Mouse (Mus musculus) liver, adult 2 months (tissue): ENCODE measurements around the gene Arhgef2. TPM values are rescaled to one million over a fixed set of nuclear protein-coding genes. Genes with fewer than 3 reads are reported as not detected.
A peak's percentile ranks its signal among the peaks of the same experiment; 100 is the strongest.

Source experiments
- DNase-seq: peaks from one replicate; pipeline ENCODE4 v3.0.0-alpha.2; 2011; ENCODE audit warnings: low read depth, low spot score; ENCODE audit errors: extremely low read depth
- H3K27ac ChIP-seq: fragments of 200-500 bp; replicated peaks from 2 replicates; pipeline ENCODE4 v1.5.1; 2012; ENCODE audit warnings: low read depth, mild to moderate bottlenecking, control low read depth, inconsistent platforms, low read length; ENCODE audit not compliant: insufficient read depth
- H3K27me3 ChIP-seq: fragments of 200-500 bp; 2 replicates; pipeline ENCODE4 v1.6.1; 2012; ENCODE audit warnings: mild to moderate bottlenecking, moderate library complexity, low read length, inconsistent platforms; ENCODE audit not compliant: control insufficient read depth, insufficient read depth
- H3K36me3 ChIP-seq: fragments of 200-500 bp; 2 replicates; pipeline ENCODE4 v1.6.1; 2012; ENCODE audit warnings: low read length, inconsistent platforms; ENCODE audit not compliant: control insufficient read depth, insufficient read depth
- H3K4me1 ChIP-seq: fragments of 200-500 bp; 2 replicates; pipeline ENCODE4 v1.6.1; 2011; ENCODE audit warnings: low read length; ENCODE audit not compliant: control insufficient read depth, insufficient read depth
- H3K4me3 ChIP-seq: fragments of 200-500 bp; 2 replicates; pipeline ENCODE4 v1.5.1; 2011; ENCODE audit warnings: low read depth, mild to moderate bottlenecking, control low read depth, low read length, moderate library complexity; ENCODE audit not compliant: insufficient read depth
- H3K79me2 ChIP-seq: fragments of 200-500 bp; 2 replicates; pipeline ENCODE4 v1.6.1; 2012; ENCODE audit warnings: inconsistent platforms, mild to moderate bottlenecking, low read length, moderate library complexity; ENCODE audit not compliant: control insufficient read depth, insufficient read depth
- H3K9ac ChIP-seq: fragments of 200-500 bp; 2 replicates; pipeline ENCODE4 v1.6.1; 2012; ENCODE audit warnings: low read depth, mild to moderate bottlenecking, control low read depth, inconsistent platforms, low read length
- CTCF ChIP-seq: fragments of 200-500 bp; IDR thresholded peaks from 2 replicates; pipeline ENCODE4 v1.5.1; 2011; ENCODE audit warnings: low read depth, low read length, control low read depth
- POLR2A ChIP-seq: fragments of 200-500 bp; IDR thresholded peaks from 2 replicates; pipeline ENCODE4 v1.6.1; 2011; ENCODE audit warnings: low read length, control low read depth; ENCODE audit not compliant: insufficient read depth; ENCODE audit errors: extremely low read depth
- WGBS: fragments of 180-500 bp; shearing (Covaris S2); methylation state at CpG from one replicate; pipeline ENCODE4 v1.1.7; 2018; 5-methylcytosine and 5-hydroxymethylcytosine counted together
- polyA plus RNA-seq: library from polyadenylated mRNA; depleted of rRNA; stranded (reverse); fragments of >200 nt; gene quantifications from 2 replicates; pipeline ENCODE4 v1.2.3, GENCODE M21; 2012
- total RNA-seq: library from RNA; depleted of rRNA; stranded (reverse); fragments of >200 nt; gene quantifications from 2 replicates; pipeline ENCODE4 v1.2.3, GENCODE M21; 2014

The Arhgef2 gene
- total and polyA plus RNA-seq, 2 experiments, result 2.7 to 4.9 TPM

GRCm38 (mm10) chr3:88640676-88641075 lies 34.9 kb downstream of the Arhgef2 start:
- Histone ChIP-seq H3K36me3 (peaks cover 3% of the 10 kb centered on the region; the same call in 1 of the 2 replicates), H3K9ac (no peak overlapping the region), H3K27ac (no peak overlapping the region), H3K4me3 (no peak overlapping the region), H3K27me3 (no peaks in the 10 kb centered on the region), H3K4me1 (no peaks in the 10 kb centered on the region), H3K79me2 (no peaks in the 10 kb centered on the region)
- TF ChIP-seq POLR2A (no peak), CTCF (peak; percentile 52)
- WGBS, result 54% methylated on average over 1 of the region's 1 CpGs
- peak; percentile 43 for DNase-seq

GRCm38 (mm10) chr3:88643078-88643477 lies 37.3 kb downstream of the Arhgef2 start:
- no peak overlapping the region for H3K4me3 ChIP-seq
- no peaks in the 10 kb centered on the region for H3K27me3 ChIP-seq
- 92% methylated on average over 5 of the region's 5 CpGs for WGBS
- TF ChIP-seq POLR2A, result no peak
- no peak for TF ChIP-seq CTCF
- no peak for DNase-seq
- H3K79me2 ChIP-seq, result no peaks in the 10 kb centered on the region
- no peak overlapping the region for H3K9ac ChIP-seq
- H3K27ac ChIP-seq, result no peak overlapping the region
- peaks cover 3% of the 10 kb centered on the region; the same call in 1 of the 2 replicates for H3K36me3 ChIP-seq
- no peaks in the 10 kb centered on the region for H3K4me1 ChIP-seq

GRCm38 (mm10) chr3:88645937-88646336 lies 40.2 kb downstream of the Arhgef2 start:
- no peak overlapping the region for H3K9ac ChIP-seq
- TF ChIP-seq POLR2A (no peak), CTCF (no peak)
- DNase-seq, result no peak
- no peaks in the 10 kb centered on the region for H3K27me3 ChIP-seq
- peaks cover 3% of the 10 kb centered on the region; the same call in 1 of the 2 replicates for H3K36me3 ChIP-seq
- 93% methylated on average over 12 of the region's 12 CpGs for WGBS
- H3K79me2 ChIP-seq, result no peaks in the 10 kb centered on the region
- H3K4me3 ChIP-seq, result no peak overlapping the region
- H3K4me1 ChIP-seq, result no peaks in the 10 kb centered on the region
- no peak overlapping the region for H3K27ac ChIP-seq

- H3K4me1 ChIP-seq, result no peaks in the 10 kb centered on the region
- TF ChIP-seq POLR2A, result no peak
- TF ChIP-seq CTCF, result no peak
- no peaks in the 10 kb centered on the region for H3K27me3 ChIP-seq
- DNase-seq, result no peak
- H3K36me3 ChIP-seq, result peaks cover 3% of the 10 kb centered on the region; the same call in 1 of the 2 replicates
- H3K4me3 ChIP-seq, result no peak overlapping the region
- H3K27ac ChIP-seq, result no peak overlapping the region
- H3K79me2 ChIP-seq, result no peaks in the 10 kb centered on the region
- 92% methylated on average over 6 of the region's 6 CpGs for WGBS
- no peak overlapping the region for H3K9ac ChIP-seq
Measured at GRCm38 (mm10) chr3:88646426-88646995, 40.7 kb downstream of the Arhgef2 start.

GRCm38 (mm10) chr3:88647076-88647475 lies 41.3 kb downstream of the Arhgef2 start:
- 92% methylated on average over 3 of the region's 3 CpGs for WGBS
- no peak overlapping the region for H3K27ac ChIP-seq
- peaks cover 3% of the 10 kb centered on the region; the same call in 1 of the 2 replicates for H3K36me3 ChIP-seq

GRCm38 (mm10) chr3:88647779-88648413 lies 42.1 kb downstream of the Arhgef2 start:
- Histone ChIP-seq H3K4me1 (no peaks in the 10 kb centered on the region), H3K4me3 (no peak overlapping the region), H3K36me3 (peaks cover 3% of the 10 kb centered on the region; the same call in 1 of the 2 replicates), H3K27ac (no peak overlapping the region), H3K9ac (no peak overlapping the region), H3K27me3 (no peaks in the 10 kb centered on the region), H3K79me2 (no peaks in the 10 kb centered on the region)
- DNase-seq, result no peak
- no peak for TF ChIP-seq CTCF
- no peak for TF ChIP-seq POLR2A
- 83% methylated on average over 14 of the region's 14 CpGs for WGBS

More at GRCm38 (mm10) chr3:88647076-88647475, 41.3 kb downstream of the Arhgef2 start:
- TF ChIP-seq POLR2A, result no peak
- TF ChIP-seq CTCF, result no peak
- no peaks in the 10 kb centered on the region for H3K4me1 ChIP-seq
- no peaks in the 10 kb centered on the region for H3K27me3 ChIP-seq
- DNase-seq, result no peak
- H3K9ac ChIP-seq, result no peak overlapping the region
- H3K79me2 ChIP-seq, result no peaks in the 10 kb centered on the region
- H3K4me3 ChIP-seq, result no peak overlapping the region
